Mouse (Mus musculus) embryonic fibroblast, embryonic 13.5 days (primary cell): Measurements from ENCODE around the gene Gm5134.

Experiments used
- CTCF ChIP-seq: IDR thresholded peaks from 2 replicates; pipeline ENCODE4 v1.5.1; 2011; ENCODE audit warnings: mild to moderate bottlenecking, control low read depth, low read length, moderate library complexity, borderline replicate concordance; ENCODE audit not compliant: insufficient read depth
- POLR2A ChIP-seq: IDR thresholded peaks from 2 replicates; pipeline ENCODE4 v1.6.1; 2011; ENCODE audit warnings: low read depth, mild to moderate bottlenecking, control low read depth, low read length, moderate library complexity

DNA sequence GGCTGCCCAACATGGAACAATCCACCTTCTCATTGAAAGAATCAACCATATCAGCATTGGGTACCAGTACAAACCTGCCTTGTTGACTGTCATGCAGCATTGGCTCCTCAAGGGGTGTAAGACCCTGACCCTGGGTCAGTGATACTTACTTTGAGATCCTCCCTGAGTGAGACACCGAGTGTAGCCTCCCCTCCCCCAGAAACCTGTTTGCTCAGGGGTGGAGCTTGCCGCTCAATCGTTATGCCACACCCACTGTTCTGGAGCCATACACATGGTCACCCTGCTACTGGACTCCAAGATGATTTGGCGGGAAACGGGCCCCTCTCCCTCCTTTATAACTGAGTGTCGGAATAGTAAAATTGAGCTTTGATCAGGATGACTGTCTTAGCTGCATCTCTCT lies 69.6 kb downstream of the Gm5134 start:
- TF ChIP-seq CTCF (no peak), POLR2A (no peak)
